Mouse (Mus musculus): Measurements from ENCODE around the gene Gpatch8.
A peak's percentile ranks its signal among the peaks of the same experiment; 100 is the strongest.

The Gpatch8 gene

GRCm38 (mm10) chr11:102434816-102435705 is 121.1 kb downstream of the Gpatch8 start:
- no peak for DNase-seq (ENCODE audit: low spot score in 2 of 2)

- DNase-seq (ENCODE audit: low spot score in 2 of 2) = peak; percentile 84 to 86
These were observed 121.8 kb downstream of the Gpatch8 start for GRCm38 (mm10) chr11:102434406-102434805.

GRCm38 (mm10) chr11:102433866-102434265 is 122.3 kb downstream of the Gpatch8 start:
- no peak for DNase-seq (ENCODE audit: low spot score in 2 of 2)

- no peak for DNase-seq (ENCODE audit: low spot score in 2 of 2)
These were observed 123.3 kb downstream of the Gpatch8 start for GRCm38 (mm10) chr11:102432896-102433295.

GRCm38 (mm10) chr11:102432115-102432843 is 123.9 kb downstream of the Gpatch8 start:
- DNase-seq (ENCODE audit: low spot score in 2 of 2) = no peak

- no peak for DNase-seq (ENCODE audit: low spot score in 2 of 2)
These were observed 124.5 kb downstream of the Gpatch8 start for GRCm38 (mm10) chr11:102431728-102432114.

GRCm38 (mm10) chr11:102431018-102431645 is 125.1 kb downstream of the Gpatch8 start:
- peak in 1 of 2 experiments; percentile 75 for DNase-seq (ENCODE audit: low spot score in 2 of 2)

GRCm38 (mm10) chr11:102430121-102431017 is 125.8 kb downstream of the Gpatch8 start, which contains the start of gene Grn:
Gene Grn (plus strand): TSS chr11:102430315.
- peak; percentile 70 to 74 for DNase-seq (ENCODE audit: low spot score in 2 of 2)

- DNase-seq (ENCODE audit: low spot score in 2 of 2) = no peak
These were observed 126.6 kb downstream of the Gpatch8 start for GRCm38 (mm10) chr11:102429551-102429950.

- DNase-seq (ENCODE audit: low spot score in 2 of 2) = no peak
These were observed 127.1 kb downstream of the Gpatch8 start for GRCm38 (mm10) chr11:102428981-102429540.

Measured in frontal cortex, postnatal 25 days (tissue).